Mouse (Mus musculus) forebrain, embryonic 14.5 days (tissue): ENCODE results near the gene Mid1. TPM values are rescaled to one million over a fixed set of nuclear protein-coding genes. Genes with fewer than 3 reads are reported as not detected.

ENCODE experiments used
- ATAC-seq: fragments of 200-750 bp; cut with Nextera tagmentation; 2 replicates; pipeline ENCODE4 v1.8.0; 2017; ENCODE audit warnings: mild to moderate bottlenecking, moderate library complexity
- DNase-seq: peaks from one replicate; pipeline ENCODE4 v3.0.0-alpha.2; 2015; ENCODE audit warnings: low spot score
- H3K27ac ChIP-seq: fragments of 300-500 bp; sonication (generic); 2 replicates; pipeline ENCODE4 v1.5.1; 2014; ENCODE audit warnings: low read depth, mild to moderate bottlenecking, control low read depth, low read length, moderate library complexity
- H3K27me3 ChIP-seq: fragments of 300-500 bp; sonication (generic); replicated peaks from 2 replicates; pipeline ENCODE4 v1.6.1; 2014; ENCODE audit warnings: low read length, control low read depth, mixed read lengths; ENCODE audit not compliant: control insufficient read depth, insufficient read depth
- H3K36me3 ChIP-seq: fragments of 300-500 bp; sonication (generic); 2 replicates; pipeline ENCODE4 v1.6.1; 2014; ENCODE audit warnings: low read length, control low read depth; ENCODE audit not compliant: control insufficient read depth, insufficient read depth
- H3K4me1 ChIP-seq: fragments of 300-500 bp; sonication (generic); 2 replicates; pipeline ENCODE4 v1.6.1; 2014; ENCODE audit warnings: antibody characterized with exemption, low read length, control low read depth; ENCODE audit not compliant: control insufficient read depth, insufficient read depth
- H3K4me2 ChIP-seq: fragments of 300-500 bp; sonication (generic); 2 replicates; pipeline ENCODE4 v1.6.1; 2014; ENCODE audit warnings: mild to moderate bottlenecking, control low read depth, low read length
- H3K4me3 ChIP-seq: fragments of 300-500 bp; sonication (generic); 2 replicates; pipeline ENCODE4 v1.5.1; 2014; ENCODE audit warnings: low read depth, low read length, control low read depth
- H3K9ac ChIP-seq: fragments of 300-500 bp; sonication (generic); 2 replicates; pipeline ENCODE4 v1.6.1; 2014; ENCODE audit warnings: mild to moderate bottlenecking, low read length, control low read depth, moderate library complexity
- H3K9me3 ChIP-seq: fragments of 300-500 bp; sonication (generic); replicated peaks from 2 replicates; pipeline ENCODE4 v1.6.1; 2016; ENCODE audit warnings: low read length, control low read depth, mixed read lengths; ENCODE audit not compliant: control insufficient read depth
- WGBS: fragments of 180-500 bp; shearing (Covaris S2); extraction: QIAGEN DNeasy Blood & Tissue Kit; methylation state at CpG from one replicate; pipeline ENCODE4 v1.1.7; 2014; 5-methylcytosine and 5-hydroxymethylcytosine counted together
- polyA plus RNA-seq: library from polyadenylated mRNA; unstranded; fragments of >200 nt; fragmentation: Nextera tagmentation; extraction: Ambion mirVana; gene quantifications from 2 replicates; pipeline ENCODE4 v1.2.1, GENCODE M21; 2014

Gene Mid1
- polyA plus RNA-seq, 1 experiment from 2014 or later = 8.6 TPM

DNA sequence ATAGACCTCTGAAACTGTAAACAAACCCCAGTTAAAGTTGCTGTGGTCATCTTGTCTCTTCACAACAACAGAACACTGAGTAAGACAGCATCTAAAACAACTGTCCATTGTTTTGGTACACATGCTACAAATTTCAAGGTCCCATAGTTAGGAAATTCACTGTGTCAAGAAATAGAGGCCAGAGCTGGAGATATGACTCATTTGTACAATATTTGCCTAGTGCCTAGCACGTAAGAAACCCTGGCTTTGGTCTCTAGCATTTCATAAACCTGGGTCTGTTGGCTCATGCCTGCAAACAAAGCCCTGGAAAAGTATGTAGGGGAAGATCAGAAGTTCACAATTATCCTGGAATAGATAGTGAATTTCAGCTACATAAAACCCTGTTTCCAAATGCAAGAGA lies 178.8 kb downstream of the Mid1 start:
- Histone ChIP-seq H3K4me3 (no peak overlapping the region), H3K36me3 (no peaks in the 10 kb centered on the region), H3K27ac (no peak overlapping the region), H3K9ac (no peak overlapping the region), H3K9me3 (no peaks in the 10 kb centered on the region), H3K4me1 (no peaks in the 10 kb centered on the region), H3K27me3 (no peaks in the 10 kb centered on the region; the same call in 1 of the 2 replicates), H3K4me2 (no peak overlapping the region)
- no peak for ATAC-seq
- 67% methylated on average over 1 of the region's 1 CpGs for WGBS
- DNase-seq = no peak

DNA sequence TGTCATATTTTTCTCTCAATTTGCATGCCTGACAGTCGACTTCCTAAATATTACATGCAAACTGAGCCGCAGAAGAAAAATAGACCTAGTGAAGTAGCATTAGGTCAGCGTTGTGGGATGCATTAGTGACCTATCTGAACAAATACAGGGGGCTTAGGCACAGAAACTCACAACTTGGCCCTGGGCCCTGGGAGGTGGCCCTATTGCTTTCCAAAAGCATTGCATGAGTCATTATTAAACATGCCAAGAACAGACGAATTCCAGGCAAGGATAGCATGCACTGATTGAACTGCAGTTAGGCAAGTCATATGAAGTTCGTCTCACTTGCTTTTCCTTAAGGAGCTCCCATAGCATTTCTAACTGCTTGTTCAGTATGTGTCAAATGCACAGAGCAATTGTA lies 183.2 kb downstream of the Mid1 start:
- H3K27ac ChIP-seq = no peak overlapping the region
- H3K9me3 ChIP-seq = no peaks in the 10 kb centered on the region
- H3K36me3 ChIP-seq = no peaks in the 10 kb centered on the region
- ATAC-seq (no peak), DNase-seq (no peak)
- H3K27me3 ChIP-seq = no peaks in the 10 kb centered on the region; the same call in 1 of the 2 replicates
- H3K4me1 ChIP-seq = no peaks in the 10 kb centered on the region
- H3K4me3 ChIP-seq = no peak overlapping the region
- no peak overlapping the region for H3K9ac ChIP-seq
- WGBS = 69% methylated on average over 5 of the region's 5 CpGs
- H3K4me2 ChIP-seq = no peak overlapping the region

DNA sequence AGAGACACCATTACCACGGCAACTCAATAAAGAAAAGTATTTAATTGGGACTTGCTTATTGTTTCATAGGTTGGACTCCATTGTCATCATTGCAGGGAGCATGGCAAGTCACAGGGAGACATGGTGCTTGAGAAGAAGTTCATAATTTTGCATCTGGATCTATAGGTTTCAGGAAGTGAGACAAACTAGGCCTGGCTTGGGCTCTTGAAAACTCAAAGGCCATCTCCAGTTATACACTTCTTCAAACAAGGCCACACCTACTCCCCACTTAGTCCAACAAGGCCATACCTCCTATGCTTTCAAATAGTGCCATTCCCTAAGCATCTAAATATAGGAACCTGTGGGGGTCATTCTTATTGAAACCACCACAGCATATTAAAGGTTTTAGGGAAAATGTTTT lies 189.5 kb downstream of the Mid1 start:
- WGBS = 43% methylated on average over 1 of the region's 1 CpGs
- no peaks in the 10 kb centered on the region for H3K9me3 ChIP-seq
- no peak overlapping the region for H3K4me2 ChIP-seq
- DNase-seq (no peak), ATAC-seq (no peak)
- H3K36me3 ChIP-seq = no peaks in the 10 kb centered on the region
- no peaks in the 10 kb centered on the region for H3K27me3 ChIP-seq
- H3K4me1 ChIP-seq = no peaks in the 10 kb centered on the region
- no peak overlapping the region for H3K27ac ChIP-seq
- H3K4me3 ChIP-seq = no peak overlapping the region
- H3K9ac ChIP-seq = no peak overlapping the region

DNA sequence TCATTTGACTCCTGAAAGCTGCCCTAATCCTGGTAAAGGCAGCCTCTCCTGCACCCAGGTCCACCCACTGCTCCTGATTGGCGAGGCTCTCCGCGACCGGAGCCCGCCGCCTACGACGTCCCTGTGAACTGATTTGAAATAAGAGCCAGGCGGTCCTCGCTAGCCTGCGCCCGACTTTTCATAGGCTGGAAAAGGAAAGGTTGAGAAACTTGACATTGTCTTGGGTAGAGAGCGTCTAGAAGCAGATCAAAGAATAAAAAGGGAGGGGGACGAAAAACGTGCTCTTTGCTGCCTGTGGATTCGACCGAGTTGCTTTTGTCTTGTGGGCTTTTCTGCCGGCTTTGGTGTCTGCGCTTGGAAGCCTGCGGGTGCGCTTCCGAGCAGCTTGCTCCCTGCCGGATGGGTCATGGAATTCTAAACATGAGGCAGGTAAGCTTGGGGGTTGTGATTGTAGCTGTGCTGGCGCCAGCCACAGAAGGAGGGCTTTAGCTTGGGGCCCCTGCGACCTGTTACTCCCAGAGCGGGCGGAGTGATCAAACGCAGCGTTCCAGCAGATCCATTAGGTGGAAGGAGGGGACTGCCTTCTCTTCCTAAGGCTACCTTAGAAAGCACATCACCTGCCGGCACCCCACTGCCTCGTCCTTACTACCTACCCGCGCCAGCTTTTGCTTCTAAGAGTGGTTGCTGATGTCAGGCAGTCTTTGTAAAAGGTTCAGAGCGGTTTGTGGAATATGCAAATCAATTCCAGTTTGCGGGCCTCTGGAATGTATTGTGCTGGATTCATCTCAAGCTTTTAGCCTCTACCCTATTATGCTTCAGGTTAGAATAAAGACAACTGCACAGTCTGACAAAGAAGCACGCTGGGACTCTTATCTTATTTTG lies 194.7 kb downstream of the Mid1 start:
- peak overlapping the region; percentile 58 for H3K27ac ChIP-seq
- WGBS = 22% methylated on average over 36 of the region's 36 CpGs
- ATAC-seq = peak; percentile 87

DNA sequence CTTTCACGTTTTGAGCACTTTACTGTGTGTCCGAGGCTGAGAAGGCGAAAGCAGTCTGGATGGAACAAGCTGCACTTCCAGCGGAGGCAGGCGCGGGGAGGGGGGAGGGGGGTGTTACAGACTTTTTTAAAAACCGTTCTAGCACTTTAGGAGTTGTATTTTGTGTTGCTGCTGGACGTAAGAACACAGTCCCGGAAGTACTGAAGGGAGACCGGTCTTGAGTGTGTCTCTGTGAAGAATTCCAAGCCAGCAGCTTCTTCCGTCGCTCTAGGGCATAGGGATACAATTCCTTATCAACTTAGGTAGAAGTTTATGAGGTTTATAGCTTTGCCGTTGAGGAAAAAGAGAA lies 195.3 kb downstream of the Mid1 start:
- H3K27ac ChIP-seq = 0 out of 2 replicates have a peak overlapping the region, but pooled peaks have one; percentile 39
- H3K9me3 ChIP-seq = no peaks in the 10 kb centered on the region
- H3K27me3 ChIP-seq = 0 out of 2 replicates have a peak, but pooled peaks cover 6% of the 10 kb centered on the region
- 21% methylated on average over 13 of the region's 13 CpGs for WGBS
- ATAC-seq (peak; percentile 25; the same call in 1 of the 2 replicates), DNase-seq (no peak)
- no peaks in the 10 kb centered on the region for H3K4me1 ChIP-seq
- no peaks in the 10 kb centered on the region for H3K36me3 ChIP-seq
- peak overlapping the region; percentile 45 for H3K4me3 ChIP-seq
- H3K4me2 ChIP-seq = peak overlapping the region; percentile 59
- peak overlapping the region; percentile 64 for H3K9ac ChIP-seq

More for the DNA sequence above, 194.7 kb downstream of the Mid1 start:
- H3K9me3 ChIP-seq = no peaks in the 10 kb centered on the region
- 0 out of 2 replicates have a peak, but pooled peaks cover 6% of the 10 kb centered on the region for H3K27me3 ChIP-seq
- DNase-seq = peak; percentile 69
- no peaks in the 10 kb centered on the region for H3K36me3 ChIP-seq
- H3K4me2 ChIP-seq = peak overlapping the region; percentile 59
- H3K4me1 ChIP-seq = no peaks in the 10 kb centered on the region
- peak overlapping the region; percentile 64 for H3K9ac ChIP-seq
- peak overlapping the region; percentile 45 for H3K4me3 ChIP-seq

DNA sequence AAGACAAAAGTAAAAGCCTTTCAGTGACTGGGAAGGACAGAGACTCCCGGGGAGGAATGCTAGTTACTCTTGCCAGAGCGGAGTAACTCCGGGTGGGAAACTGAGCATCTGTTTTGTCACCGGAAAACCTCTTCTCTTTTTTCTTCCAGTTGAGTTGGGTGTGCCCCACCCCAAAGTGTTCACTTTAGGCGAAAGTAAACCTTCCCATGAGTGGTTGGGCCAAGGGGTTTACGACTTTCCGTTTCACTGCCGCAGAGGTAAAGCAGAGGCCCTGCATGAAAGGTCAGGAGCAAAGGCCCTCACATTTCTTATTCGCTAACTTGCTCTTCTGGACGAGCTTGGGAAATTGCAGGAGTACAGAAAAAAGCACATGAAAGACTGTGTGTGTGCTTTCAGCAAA lies 195.8 kb downstream of the Mid1 start:
- Histone ChIP-seq H3K27me3 (0 out of 2 replicates have a peak, but pooled peaks cover 6% of the 10 kb centered on the region), H3K27ac (peak overlapping the region; percentile 39; the same call in 1 of the 2 replicates), H3K9ac (peak overlapping the region; percentile 64), H3K36me3 (no peaks in the 10 kb centered on the region), H3K4me2 (peak overlapping the region; percentile 59), H3K4me1 (no peaks in the 10 kb centered on the region), H3K9me3 (no peaks in the 10 kb centered on the region), H3K4me3 (peak overlapping the region; percentile 45)
- ATAC-seq = no peak
- DNase-seq = no peak
- WGBS = 34% methylated on average over 10 of the region's 10 CpGs

DNA sequence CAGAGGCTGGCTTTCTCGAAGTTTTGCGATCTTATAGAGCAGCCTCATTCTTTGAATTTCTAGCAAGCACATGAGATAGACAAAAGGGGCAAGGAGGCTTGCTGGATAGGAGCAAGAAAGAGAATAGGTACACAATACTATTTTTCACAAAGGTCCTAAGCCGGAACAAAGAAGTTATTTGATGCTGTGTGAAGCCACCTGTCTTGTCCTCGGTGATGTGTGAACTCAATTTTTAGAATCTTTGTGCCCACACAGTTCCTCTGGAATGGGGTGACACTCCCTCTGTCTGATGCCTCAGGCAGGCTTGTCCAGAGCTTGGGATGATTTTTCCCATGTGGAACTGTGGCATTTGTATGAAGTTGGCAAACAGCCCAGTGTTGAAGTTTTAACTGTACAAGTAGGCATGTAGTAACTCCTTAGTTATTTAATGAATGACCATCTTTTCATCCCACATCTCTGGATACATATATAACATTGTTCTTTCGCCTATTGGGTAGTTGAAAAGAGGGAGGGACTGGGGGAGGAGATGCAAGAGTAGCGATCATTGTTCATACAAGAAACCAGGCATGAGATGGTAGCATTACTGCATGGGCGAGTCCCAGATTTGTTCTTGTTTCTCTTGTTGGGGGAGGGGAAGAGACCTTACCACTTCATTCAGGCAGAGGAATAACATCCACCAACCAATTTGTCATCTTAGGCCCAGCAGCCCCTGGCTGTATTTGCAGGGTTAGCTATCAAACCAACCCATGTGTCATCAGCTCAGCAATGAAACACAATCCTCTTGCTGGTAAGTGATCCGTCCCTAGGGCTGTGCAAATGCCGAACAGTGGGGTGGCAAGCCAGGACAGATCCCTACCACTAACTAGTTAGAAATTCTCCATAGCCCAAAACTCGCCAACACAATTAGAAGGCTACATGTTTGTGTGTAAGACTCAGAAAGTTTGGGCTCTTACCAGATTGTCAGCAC lies 196.5 kb downstream of the Mid1 start:
- H3K27ac ChIP-seq = peak overlapping the region; percentile 39; the same call in 1 of the 2 replicates
- no peaks in the 10 kb centered on the region for H3K36me3 ChIP-seq
- peak overlapping the region; percentile 64 for H3K9ac ChIP-seq
- 0 out of 2 replicates have a peak, but pooled peaks cover 6% of the 10 kb centered on the region for H3K27me3 ChIP-seq
- H3K4me1 ChIP-seq = no peaks in the 10 kb centered on the region
- WGBS = 27% methylated on average over 10 of the region's 10 CpGs
- H3K4me2 ChIP-seq = peak overlapping the region; percentile 59
- ATAC-seq (0 out of 2 replicates have a peak, but pooled peaks have one; percentile 4), DNase-seq (peak; percentile 22)
- no peaks in the 10 kb centered on the region for H3K9me3 ChIP-seq
- peak overlapping the region; percentile 45 for H3K4me3 ChIP-seq

DNA sequence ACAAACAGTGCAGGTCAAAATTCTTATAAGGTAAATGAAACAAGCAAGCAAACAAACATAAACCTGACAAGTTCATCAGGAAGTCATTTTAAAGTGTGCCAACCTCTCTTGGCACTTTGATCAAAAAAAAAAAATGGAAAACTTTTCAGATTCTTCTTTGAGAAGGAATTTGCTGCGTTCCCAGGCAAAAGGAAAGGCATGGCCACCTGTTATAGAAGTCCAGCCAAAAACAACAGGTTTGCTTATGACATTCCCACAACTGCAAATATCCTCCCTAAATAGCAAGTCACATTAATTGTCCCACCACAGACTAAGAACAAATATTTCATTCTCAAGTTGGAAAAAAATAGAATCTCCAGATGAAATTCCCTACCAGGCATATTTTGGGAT lies 197.2 kb downstream of the Mid1 start:
- Histone ChIP-seq H3K27ac (no peak overlapping the region), H3K36me3 (no peaks in the 10 kb centered on the region), H3K4me1 (no peaks in the 10 kb centered on the region), H3K27me3 (0 out of 2 replicates have a peak, but pooled peaks cover 6% of the 10 kb centered on the region), H3K9me3 (no peaks in the 10 kb centered on the region), H3K4me2 (peak overlapping the region; percentile 59), H3K9ac (no peak overlapping the region), H3K4me3 (peak overlapping the region; percentile 45)
- ATAC-seq = no peak
- WGBS = 55% methylated on average over 1 of the region's 1 CpGs
- no peak for DNase-seq
